Mouse (Mus musculus) cerebellum, adult 11 months (tissue): ENCODE data around the gene Cck.

ENCODE experiments used
- DNase-seq: peaks from one replicate; pipeline ENCODE4 v3.0.0; 2022

The Cck gene

GRCm38 (mm10) chr9:121495529-121495928 is at the start of gene Cck:
Gene Cck (minus strand): TSS chr9:121495694.
- no peak for DNase-seq

DNA sequence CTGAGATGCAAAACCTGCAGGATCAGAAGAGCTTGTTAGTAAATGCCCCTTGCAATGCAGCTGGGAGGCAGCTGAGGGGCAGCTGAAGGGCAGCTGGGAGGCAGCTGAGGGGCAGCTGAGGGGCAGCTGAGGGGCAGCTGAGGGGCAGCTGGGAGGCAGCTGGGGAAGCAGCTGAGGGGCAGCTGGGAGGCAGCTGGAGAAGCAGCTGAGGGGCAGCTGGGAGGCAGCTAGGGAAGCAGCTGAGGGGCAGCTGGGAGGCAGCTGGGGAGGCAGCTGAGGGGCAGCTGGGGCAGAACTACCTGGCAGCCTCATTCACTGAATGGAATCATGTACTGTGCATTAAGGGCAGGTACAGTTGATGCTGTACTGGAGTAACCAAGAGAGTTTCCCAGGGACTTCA is 46.0 kb upstream of the Cck start:
- DNase-seq: no peak

- DNase-seq: no peak
Observed at GRCm38 (mm10) chr9:121532626-121533025, 37.1 kb upstream of the Cck start.

- DNase-seq: no peak
Observed at GRCm38 (mm10) chr9:121528605-121529357, 33.3 kb upstream of the Cck start.

DNA sequence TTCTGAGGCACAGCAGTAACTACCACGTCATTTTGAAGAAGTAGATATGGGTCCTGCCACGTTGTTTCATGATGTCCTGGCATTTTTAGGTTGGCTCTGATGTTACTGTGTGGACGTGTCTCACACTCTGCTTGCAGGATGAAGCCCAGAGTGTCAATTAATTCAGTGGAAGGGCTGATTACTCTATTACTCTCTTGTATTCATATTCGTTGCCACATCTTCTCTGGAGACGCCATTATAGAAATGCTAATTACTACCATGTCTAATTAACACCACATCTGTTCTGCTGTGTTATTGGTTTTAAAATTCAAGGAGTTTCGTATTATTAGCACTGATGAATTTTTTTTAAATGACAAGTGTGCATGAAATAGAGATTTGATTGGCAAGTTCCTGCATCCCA is 30.7 kb upstream of the Cck start:
- no peak for DNase-seq

DNA sequence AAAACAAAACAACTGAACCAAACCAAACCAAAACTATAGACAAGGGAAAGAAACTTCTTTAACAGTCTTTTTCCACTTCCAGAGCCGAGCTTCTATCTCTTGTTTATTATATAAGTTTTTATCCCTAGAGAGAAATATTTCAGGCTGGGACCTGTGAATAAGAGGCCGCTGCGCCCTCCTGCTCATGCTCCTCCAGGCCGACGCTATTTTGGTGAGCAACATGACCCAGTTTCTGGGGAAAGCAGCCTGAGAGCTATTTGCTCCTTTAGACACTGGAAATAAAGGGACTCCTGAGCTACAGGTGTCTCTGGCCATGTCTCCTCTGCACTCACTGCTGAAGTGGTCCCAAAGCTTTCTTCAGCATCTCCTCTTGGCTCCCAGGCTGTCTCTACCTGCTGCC is 24.6 kb upstream of the Cck start:
- no peak for DNase-seq

GRCm38 (mm10) chr9:121514462-121514861 is 19.0 kb upstream of the Cck start:
- no peak for DNase-seq

GRCm38 (mm10) chr9:121511911-121512310 is 16.4 kb upstream of the Cck start:
- DNase-seq: no peak

DNA sequence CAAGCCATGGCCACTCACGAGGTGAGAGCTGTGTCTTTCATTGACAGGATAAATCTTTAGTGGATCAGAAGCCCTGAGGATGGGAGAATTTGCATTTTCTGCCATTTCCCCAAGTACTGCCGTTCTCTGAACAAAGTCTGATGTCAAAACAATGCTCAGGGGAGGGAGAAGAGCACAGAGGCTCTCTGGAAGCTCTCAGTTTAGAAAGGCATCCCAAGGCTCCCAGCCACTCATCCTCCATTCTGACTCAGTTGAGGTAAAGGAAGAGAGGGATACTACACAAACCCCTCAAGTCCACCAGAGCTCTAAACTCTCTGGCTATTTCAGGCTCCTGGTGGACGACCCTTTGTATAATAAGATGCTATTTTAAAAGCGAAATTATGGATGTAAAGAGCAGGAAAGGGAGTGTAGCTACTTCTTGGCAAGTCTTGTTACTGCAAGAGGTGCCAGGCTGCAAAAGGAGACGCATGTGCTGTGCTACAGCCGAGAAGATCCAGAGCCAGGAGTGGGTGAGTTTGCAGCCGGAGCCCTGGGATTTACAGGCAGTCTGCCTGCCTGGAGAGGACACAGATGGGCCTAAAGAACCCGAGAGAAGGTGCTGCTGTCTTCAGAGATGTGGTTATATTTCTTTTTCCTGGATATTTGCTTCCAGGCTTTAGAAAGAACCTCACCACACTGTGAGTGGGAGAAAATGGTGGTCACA is 11.1 kb upstream of the Cck start:
- no peak for DNase-seq

DNA sequence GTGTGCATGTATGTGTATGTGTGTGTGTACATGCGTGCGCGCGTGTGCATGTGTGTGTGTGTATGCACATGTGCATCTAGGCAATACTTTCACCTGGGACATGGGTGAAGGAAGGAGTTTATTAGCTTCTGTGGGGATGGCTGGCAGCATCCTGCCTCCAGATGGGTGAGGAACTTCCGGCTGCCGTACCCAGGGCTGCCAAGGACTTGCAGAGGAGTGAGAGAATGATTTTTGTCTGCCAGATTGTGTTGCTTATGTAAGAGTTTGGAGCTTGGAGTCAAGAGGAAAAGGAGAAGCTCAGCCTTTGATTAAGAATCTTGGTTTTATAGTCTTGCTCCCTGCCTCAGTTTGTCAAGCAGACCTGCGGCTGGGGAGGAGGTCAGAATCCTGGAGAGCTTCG is 9.9 kb upstream of the Cck start:
- DNase-seq: peak; percentile 8

DNA sequence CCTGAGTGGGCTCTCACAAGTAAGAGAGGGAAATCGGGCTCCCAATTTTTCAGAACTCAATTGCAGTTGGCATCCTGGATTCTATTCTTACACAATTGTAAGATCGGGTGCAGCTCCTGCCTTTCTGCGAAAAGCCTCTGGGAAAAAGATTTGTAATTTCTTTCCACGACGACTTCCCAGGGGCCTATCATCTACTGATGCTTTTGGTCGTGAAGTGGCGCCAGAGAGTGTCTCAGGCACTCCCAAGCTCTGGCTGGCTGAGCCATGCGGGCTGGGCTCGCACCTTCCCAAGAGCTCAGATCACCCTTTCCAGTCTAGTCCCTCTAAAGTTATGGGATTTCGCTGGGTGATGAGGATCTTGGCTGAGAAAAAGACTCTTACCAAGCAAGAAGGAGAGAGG is 608 bp upstream of the Cck start:
- no peak for DNase-seq

- DNase-seq: no peak
Observed at GRCm38 (mm10) chr9:121494006-121494767, 1.3 kb downstream of the Cck start.

GRCm38 (mm10) chr9:121491592-121492240 is 3.8 kb downstream of the Cck start:
- no peak for DNase-seq

DNA sequence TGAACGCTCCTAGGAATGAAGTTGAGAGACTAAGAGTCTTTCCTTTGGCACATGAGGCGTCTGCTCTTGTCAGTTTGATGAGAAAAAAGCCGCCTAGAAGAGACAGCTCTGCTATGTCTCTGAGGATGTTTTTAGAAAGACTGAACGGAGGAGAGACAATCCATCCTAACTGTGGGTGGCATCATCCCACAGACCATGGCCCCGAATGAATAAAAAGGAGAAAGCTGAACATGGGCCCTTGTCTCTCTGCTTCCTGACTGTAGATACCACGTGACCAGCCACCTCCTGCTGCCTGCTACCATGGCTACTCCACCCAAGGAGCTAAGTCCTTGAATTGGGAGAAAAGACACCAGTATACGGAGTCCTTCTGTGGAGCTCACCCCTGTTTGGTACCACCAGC is 8.3 kb downstream of the Cck start:
- no peak for DNase-seq

- DNase-seq: peak; percentile 54
Observed at GRCm38 (mm10) chr9:121479453-121479852, 16.0 kb downstream of the Cck start.

DNA sequence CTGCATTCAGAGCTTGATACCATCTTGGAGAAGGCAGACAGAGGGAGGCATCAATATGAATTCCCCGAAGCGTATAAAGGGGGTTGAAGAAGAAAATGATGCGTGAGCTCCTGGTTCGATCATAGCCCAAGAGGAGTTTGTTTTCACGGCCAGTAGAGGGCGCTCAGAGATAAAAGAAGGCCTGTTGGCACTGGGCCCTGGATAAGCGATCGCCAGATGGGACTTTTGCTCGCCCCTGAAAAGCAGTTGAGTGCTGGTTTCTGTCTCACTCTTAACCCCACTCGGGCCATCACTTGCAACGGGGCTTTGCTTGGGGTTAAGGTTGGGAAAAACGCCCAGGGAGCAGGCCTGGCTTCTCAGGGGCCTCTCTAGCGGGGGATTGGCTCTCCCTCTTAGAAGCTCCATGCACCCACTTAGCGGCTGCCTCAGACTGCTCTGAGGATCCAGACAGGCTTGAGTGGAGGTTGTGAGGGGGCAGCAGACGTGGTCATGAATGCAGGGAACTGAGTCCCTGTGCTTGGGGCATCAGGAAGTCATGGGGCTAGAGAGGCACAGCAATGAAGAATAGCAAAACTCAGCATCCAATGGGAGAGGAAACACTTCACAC is 18.1 kb downstream of the Cck start:
- peak; percentile 76 for DNase-seq

- DNase-seq: no peak
Observed at GRCm38 (mm10) chr9:121475488-121476452, 19.7 kb downstream of the Cck start.

DNA sequence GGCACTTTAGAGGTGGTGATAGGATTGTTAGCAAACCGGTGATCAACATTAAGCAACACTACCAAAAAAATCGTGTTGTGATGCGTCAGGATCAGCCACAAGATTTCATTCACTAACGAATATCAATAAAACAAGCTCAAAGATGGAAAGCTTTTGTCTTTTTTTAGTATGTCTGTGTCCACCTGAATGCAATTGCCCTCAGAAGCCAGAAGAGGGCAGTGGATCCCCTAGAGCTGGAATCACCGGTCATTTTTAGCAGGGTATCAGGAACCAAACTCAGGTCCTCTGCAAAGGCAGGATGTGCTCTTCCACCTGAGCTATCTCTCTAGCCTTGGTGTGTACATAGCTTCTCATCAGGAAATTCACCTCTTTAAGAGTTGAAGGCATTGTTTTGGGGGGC is 20.7 kb downstream of the Cck start:
- no peak for DNase-seq

- DNase-seq: no peak
Observed at GRCm38 (mm10) chr9:121469711-121470110, 25.8 kb downstream of the Cck start.

DNA sequence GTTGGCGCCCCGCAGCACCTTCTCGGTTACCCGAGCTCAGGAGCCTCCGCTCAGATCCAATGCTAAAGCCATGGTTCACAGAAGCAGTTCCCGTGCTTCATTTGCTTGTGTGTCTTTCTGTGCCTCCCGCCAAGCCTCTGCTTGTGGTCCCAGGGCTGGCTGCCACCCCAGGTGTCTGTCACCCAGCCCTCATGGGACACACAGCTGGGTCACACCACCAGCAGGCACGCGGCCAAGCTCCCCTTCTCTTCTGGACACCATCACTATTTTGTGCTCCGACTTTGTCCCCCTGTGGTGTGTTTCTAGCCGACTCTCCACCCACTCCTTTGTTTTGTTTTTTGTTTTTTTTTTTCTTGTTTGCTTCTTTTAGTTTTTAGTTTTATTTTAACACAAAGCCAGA is 28.0 kb downstream of the Cck start:
- DNase-seq: no peak

GRCm38 (mm10) chr9:121460527-121460926 is 35.0 kb downstream of the Cck start:
- DNase-seq: no peak

- DNase-seq: no peak
Observed at GRCm38 (mm10) chr9:121459950-121460349, 35.5 kb downstream of the Cck start.
